Mouse (Mus musculus) right cerebral cortex, adult 2 months (tissue): ENCODE data around the gene Camta1.

Experiments used
- DNase-seq, 2 experiments: peaks; one replicate each; pipeline ENCODE4 v3.0.0; 2021 to 2022; ENCODE audit warnings: low spot score in 2 of 2

The Camta1 gene

GRCm38 (mm10) chr4:150869276-150870197 is 992.1 kb downstream of the Camta1 start:
- no peak for DNase-seq

GRCm38 (mm10) chr4:150868859-150869258 is 992.8 kb downstream of the Camta1 start:
- DNase-seq: no peak

- DNase-seq: no peak
Observed at GRCm38 (mm10) chr4:150868161-150868560, 993.5 kb downstream of the Camta1 start.
